Mouse (Mus musculus) lung, embryonic 15.5 days (tissue): ENCODE measurements around the gene Cox11. TPM values are rescaled to one million over a fixed set of nuclear protein-coding genes. Genes with fewer than 3 reads are reported as not detected.

Experiments used
- ATAC-seq: fragments of 200-750 bp; cut with Nextera tagmentation; 2 replicates; pipeline ENCODE4 v1.8.0; 2017; ENCODE audit warnings: moderate number of reproducible peaks, borderline replicate concordance; ENCODE audit not compliant: low FRiP score, low TSS enrichment; ENCODE audit errors: extremely low read depth
- H3K27ac ChIP-seq: fragments of 300-500 bp; sonication (generic); 2 replicates; pipeline ENCODE4 v1.5.1; 2015; ENCODE audit warnings: moderate library complexity, mild to moderate bottlenecking, inconsistent platforms
- H3K27me3 ChIP-seq: fragments of 300-500 bp; sonication (generic); 2 replicates; pipeline ENCODE4 v1.6.1; 2015; ENCODE audit warnings: inconsistent platforms
- H3K36me3 ChIP-seq: fragments of 300-500 bp; sonication (generic); 2 replicates; pipeline ENCODE4 v1.6.1; 2015; ENCODE audit warnings: inconsistent platforms
- H3K4me1 ChIP-seq: fragments of 300-500 bp; sonication (generic); 2 replicates; pipeline ENCODE4 v1.6.1; 2015; ENCODE audit warnings: inconsistent platforms
- H3K4me2 ChIP-seq: fragments of 300-500 bp; sonication (generic); 2 replicates; pipeline ENCODE4 v1.6.1; 2015; ENCODE audit warnings: inconsistent platforms, mild to moderate bottlenecking, moderate library complexity
- H3K4me3 ChIP-seq: fragments of 300-500 bp; sonication (generic); 2 replicates; pipeline ENCODE4 v1.5.1; 2015; ENCODE audit warnings: mild to moderate bottlenecking, inconsistent platforms
- H3K9ac ChIP-seq: fragments of 300-500 bp; sonication (generic); 2 replicates; pipeline ENCODE4 v1.6.1; 2015; ENCODE audit warnings: inconsistent platforms
- H3K9me3 ChIP-seq: fragments of 300-500 bp; sonication (generic); 2 replicates; pipeline ENCODE4 v1.6.1; 2016; ENCODE audit warnings: inconsistent platforms
- WGBS: fragments of 180-500 bp; shearing (Covaris S2); methylation state at CpG from one replicate; pipeline ENCODE4 v1.1.7; 2015; 5-methylcytosine and 5-hydroxymethylcytosine counted together
- polyA plus RNA-seq: library from polyadenylated mRNA; unstranded; fragments of >200 nt; fragmentation: Nextera tagmentation; extraction: Ambion mirVana; gene quantifications from 2 replicates; pipeline ENCODE4 v1.2.1, GENCODE M21; 2015

Gene Cox11
- polyA plus RNA-seq, 1 experiment from 2014 or later: 39.2 TPM

- no peaks in the 10 kb centered on the region for H3K27me3 ChIP-seq
- 0 out of 2 replicates have a peak, but pooled peaks have one; percentile 10 for ATAC-seq
- no peaks in the 10 kb centered on the region for H3K9me3 ChIP-seq
- peak overlapping the region; percentile 51 for H3K9ac ChIP-seq
- peak overlapping the region; percentile 92 for H3K4me2 ChIP-seq
- 67% methylated on average over 13 of the region's 13 CpGs for WGBS
- no peak overlapping the region for H3K27ac ChIP-seq
- peak overlapping the region; percentile 67 for H3K4me3 ChIP-seq
- H3K36me3 ChIP-seq: peaks cover 13% of the 10 kb centered on the region; the same call in 1 of the 2 replicates
- H3K4me1 ChIP-seq: peaks cover 14% of the 10 kb centered on the region
These were observed 48.5 kb downstream of the Cox11 start for GRCm38 (mm10) chr11:90686287-90687025.

DNA sequence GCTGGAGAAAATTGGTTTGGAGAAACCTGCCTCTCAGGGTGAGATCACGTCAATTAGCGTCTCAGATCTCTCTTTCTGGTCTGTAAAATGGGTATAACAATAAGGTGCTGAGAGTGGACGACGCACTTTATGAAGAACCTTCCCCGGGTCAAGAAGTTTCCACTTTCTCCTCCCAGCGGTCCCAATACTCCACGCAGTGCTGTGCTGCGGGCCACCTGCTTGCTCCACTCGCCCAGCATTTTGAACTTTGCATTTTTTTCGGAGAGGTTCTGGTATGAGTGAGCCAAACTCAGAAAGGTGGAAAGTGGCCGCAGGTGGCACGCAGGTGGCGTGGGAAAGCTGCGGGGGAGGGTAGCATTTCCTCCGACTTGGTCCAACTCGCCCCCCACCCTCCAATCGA, 49.1 kb downstream of the Cox11 start:
- Histone ChIP-seq H3K4me3 (peak overlapping the region; percentile 67), H3K27ac (0 out of 2 replicates have a peak overlapping the region, but pooled peaks have one; percentile 66), H3K36me3 (peaks cover 11% of the 10 kb centered on the region; the same call in 1 of the 2 replicates), H3K4me2 (peak overlapping the region; percentile 92), H3K9ac (peak overlapping the region; percentile 51), H3K4me1 (peaks cover 14% of the 10 kb centered on the region), H3K27me3 (no peaks in the 10 kb centered on the region), H3K9me3 (no peaks in the 10 kb centered on the region)
- WGBS: under 1% methylated on average over 17 of the region's 17 CpGs
- ATAC-seq: peak; percentile 50

- Histone ChIP-seq H3K27me3 (no peaks in the 10 kb centered on the region), H3K4me3 (peak within 1 kb of the TSS; percentile 67), H3K9ac (peak within 1 kb of the TSS; percentile 51), H3K4me1 (peaks cover 14% of the 10 kb centered on the region), H3K9me3 (no peaks in the 10 kb centered on the region), H3K27ac (peak within 1 kb of the TSS; percentile 66), H3K36me3 (peaks cover 7% of the 10 kb centered on the region; the same call in 1 of the 2 replicates), H3K4me2 (peak within 1 kb of the TSS; percentile 92)
- peak; percentile 92 for ATAC-seq
- 5% methylated on average over 47 of the region's 47 CpGs for WGBS
These were observed 49.8 kb downstream of the Cox11 start, which contains the start of gene Tom1l1 for GRCm38 (mm10) chr11:90687460-90688416. Gene Tom1l1 (minus strand): TSS chr11:90688366.

GRCm38 (mm10) chr11:90690361-90690760, 52.4 kb downstream of the Cox11 start:
- Histone ChIP-seq H3K4me1 (peaks cover 14% of the 10 kb centered on the region), H3K9ac (no peak overlapping the region), H3K4me2 (no peak overlapping the region), H3K4me3 (no peak overlapping the region), H3K27ac (no peak overlapping the region), H3K9me3 (no peaks in the 10 kb centered on the region), H3K27me3 (no peaks in the 10 kb centered on the region), H3K36me3 (no peaks in the 10 kb centered on the region)
- 16% methylated on average over 6 of the region's 6 CpGs for WGBS
- ATAC-seq: no peak

DNA sequence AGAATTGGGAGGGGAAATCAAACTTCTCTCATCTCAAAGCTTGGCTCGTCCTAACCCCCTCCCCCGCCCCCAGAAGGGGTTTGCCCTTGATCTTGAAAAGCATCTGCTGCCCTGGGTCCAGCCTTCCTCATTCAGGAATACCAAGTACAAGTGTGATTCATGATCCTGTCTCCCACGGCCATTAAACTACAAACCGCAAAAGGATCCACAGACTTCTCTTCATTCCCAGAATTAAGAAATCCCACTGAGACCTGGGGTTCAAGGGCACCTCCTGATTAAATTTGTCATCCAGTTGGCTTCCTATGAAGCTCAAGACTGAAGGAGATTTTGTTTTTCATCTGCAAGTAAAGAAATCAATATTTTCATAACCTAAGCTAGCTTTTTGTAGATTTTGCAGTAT, 56.2 kb downstream of the Cox11 start:
- WGBS: 61% methylated on average over 4 of the region's 4 CpGs
- Histone ChIP-seq H3K4me3 (no peak overlapping the region), H3K4me1 (peaks cover 3% of the 10 kb centered on the region; the same call in 1 of the 2 replicates), H3K4me2 (no peak overlapping the region), H3K9ac (no peak overlapping the region), H3K9me3 (no peaks in the 10 kb centered on the region), H3K36me3 (no peaks in the 10 kb centered on the region), H3K27ac (no peak overlapping the region), H3K27me3 (no peaks in the 10 kb centered on the region)
- ATAC-seq: no peak

Other genes starting within 250 kb of the Cox11 start
- 4.6 TPM in 2 replicates for gene Hlf, start 247.3 kb upstream of the Cox11 start, polyA plus RNA-seq
- gene Stxbp4, start 89 bp upstream of the Cox11 start, polyA plus RNA-seq: 21.4 and 22.6 TPM in 2 replicates
- 36.4 and 37.1 TPM in 2 replicates for gene Tom1l1, start 50.2 kb downstream of the Cox11 start, polyA plus RNA-seq